Mouse (Mus musculus) layer of hippocampus, postnatal 14 days (tissue): ENCODE data around the gene Tprn. TPM values are rescaled to one million over a fixed set of nuclear protein-coding genes. Genes with fewer than 3 reads are reported as not detected.
"Not testable (repeated sequence)": the region's sequence is repeated elsewhere in the genome, so short reads cannot be mapped to it uniquely, and the experiment has no call there.

Experiments
- DNase-seq, 2 experiments: peaks; one replicate each; pipeline ENCODE4 v3.0.0; 2021 to 2022; ENCODE audit warnings: low spot score in 2 of 2, mixed read lengths in 1 of 2
- total RNA-seq, 2 experiments: library from RNA; stranded (reverse); gene quantifications; 2 replicates each; pipeline ENCODE4 v1.2.3; 2021

Tprn gene
- total RNA-seq, 2 experiments from 2014 or later, result 21.1 to 23.2 TPM

DNA sequence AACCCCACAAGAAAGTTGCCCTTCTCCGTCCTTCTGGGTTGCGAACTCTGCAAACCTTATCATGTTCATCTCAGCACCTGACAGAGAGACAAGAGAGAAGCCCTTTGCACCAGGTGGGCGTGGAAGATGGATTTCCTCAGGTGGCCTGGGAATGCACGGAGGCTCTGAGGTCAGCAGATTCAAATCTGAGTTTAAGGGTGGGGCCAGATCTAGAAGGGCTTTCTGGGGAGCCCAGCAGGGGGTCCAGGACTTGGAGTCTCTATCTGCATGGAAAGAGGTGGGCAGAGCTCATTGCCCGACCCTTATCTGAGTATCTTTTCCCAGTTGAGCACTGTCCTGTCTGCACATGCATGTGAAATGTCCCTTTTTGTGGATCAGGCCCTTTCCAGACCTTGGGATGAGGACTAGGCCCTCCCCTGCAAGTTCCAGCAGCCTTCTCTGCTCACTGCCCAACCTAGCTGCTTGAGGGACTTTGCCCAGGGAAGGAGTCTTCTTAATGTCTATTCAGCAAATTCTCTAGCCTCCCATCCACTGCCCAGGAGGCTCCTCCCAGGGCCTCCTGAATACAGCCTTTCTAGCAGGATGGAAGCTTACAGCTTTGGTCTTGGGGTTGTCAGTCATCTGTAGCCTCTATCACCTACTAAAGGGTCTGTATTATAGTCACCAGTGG is 27.7 kb upstream of the Tprn start:
- DNase-seq, result no peak

DNA sequence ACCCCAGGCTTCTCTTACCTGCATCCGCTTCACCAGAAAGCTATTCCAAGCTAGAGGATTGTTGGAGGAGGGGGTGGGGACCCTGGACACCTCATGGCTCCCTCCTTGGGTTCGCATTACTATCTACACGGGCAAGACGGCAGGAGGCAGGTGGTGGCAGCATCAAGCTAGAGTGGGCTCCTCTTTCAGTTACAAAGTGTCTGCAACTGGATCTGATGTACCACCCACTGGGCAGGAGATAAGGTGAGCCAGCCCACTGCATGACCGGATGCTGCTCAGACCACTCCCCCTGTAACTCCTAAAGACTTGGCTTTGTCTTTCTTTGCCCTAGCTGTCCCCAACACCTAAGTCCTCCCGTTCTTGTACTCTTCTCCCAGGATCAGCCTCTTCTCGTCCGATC is 25.8 kb upstream of the Tprn start, which contains the start of gene Rnf224:
TSS of gene Rnf224 (minus strand) at position 174 of the 400 bp plus-strand sequence.
- DNase-seq, result no peak

DNA sequence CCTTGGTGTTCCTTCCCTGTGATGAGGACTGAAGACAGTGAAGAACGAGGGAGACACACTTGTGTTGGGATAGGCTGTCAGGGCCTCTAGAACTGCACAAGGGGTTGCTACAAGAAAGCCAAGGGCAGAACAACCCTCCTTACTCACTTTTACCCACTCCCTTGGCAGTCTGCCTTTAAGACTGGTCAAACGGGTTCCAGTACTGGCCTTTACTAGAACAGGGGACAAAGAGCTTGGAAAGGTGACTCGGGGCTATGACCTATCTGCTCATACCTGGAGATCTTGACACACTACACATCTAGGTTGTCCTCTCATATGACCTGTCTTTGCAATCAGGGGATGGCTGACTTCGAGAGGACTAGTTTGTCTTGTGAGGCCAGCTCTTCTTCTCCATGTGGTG is 24.9 kb upstream of the Tprn start:
- DNase-seq, result no peak

DNA sequence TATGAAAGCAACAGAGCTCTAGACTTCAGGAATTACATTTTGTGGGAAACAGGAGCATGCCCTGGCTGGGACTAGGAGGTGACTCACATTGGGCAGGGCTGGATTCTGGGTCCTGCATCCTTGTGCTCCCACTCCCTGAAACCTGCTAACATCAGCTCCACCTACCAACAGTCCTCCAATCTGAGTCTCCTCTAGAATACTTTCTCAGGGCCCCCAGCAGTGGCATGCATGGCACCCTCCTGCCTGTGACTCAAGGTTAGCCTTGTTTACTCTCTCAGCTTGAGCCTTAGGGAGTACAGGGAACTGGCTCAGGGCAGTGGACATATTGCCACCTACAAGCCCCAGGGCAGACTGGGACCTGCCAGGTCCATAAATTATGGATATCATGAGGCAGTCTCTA is 24.3 kb upstream of the Tprn start:
- DNase-seq, result no peak

DNA sequence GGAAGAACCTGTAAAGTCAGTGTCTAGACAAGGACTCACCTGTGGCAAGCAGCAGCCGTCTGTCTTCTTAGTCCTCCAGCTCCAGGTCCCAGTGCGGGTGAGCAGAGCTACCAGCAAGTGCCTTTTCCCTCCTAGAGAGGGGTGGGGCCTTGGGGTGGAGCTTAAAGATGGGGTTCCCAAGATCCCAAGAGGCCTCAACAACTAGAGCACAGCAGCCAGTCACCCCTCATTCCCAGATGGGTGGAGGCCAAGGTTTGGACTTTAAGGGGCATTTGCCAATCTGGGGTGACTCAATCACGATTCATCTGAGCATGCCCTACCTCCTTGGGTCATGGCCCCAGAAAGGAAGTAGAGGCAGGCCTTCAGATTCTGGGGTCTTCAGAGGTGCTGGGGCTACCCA is 22.7 kb upstream of the Tprn start:
- no peak for DNase-seq

DNA sequence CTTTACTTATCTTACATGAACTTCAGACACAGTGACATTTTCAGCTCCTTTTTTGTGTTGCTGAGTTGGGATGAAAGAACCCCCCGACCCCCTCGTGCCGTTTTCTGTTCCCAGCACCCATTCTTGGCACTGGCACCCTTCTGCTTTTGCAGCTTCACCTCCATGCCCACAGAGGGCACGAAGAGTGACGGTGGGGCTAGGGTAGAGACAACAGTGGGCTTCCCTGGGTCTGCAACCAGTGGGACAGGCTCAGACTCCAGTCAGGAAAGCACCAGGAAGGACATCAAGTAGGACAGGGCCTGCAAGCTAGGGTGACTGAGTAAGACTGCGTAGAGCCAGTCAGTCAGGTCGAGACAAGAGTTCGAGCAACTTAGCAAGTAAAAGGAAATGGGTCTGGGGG is 22.1 kb upstream of the Tprn start:
- no peak for DNase-seq

DNA sequence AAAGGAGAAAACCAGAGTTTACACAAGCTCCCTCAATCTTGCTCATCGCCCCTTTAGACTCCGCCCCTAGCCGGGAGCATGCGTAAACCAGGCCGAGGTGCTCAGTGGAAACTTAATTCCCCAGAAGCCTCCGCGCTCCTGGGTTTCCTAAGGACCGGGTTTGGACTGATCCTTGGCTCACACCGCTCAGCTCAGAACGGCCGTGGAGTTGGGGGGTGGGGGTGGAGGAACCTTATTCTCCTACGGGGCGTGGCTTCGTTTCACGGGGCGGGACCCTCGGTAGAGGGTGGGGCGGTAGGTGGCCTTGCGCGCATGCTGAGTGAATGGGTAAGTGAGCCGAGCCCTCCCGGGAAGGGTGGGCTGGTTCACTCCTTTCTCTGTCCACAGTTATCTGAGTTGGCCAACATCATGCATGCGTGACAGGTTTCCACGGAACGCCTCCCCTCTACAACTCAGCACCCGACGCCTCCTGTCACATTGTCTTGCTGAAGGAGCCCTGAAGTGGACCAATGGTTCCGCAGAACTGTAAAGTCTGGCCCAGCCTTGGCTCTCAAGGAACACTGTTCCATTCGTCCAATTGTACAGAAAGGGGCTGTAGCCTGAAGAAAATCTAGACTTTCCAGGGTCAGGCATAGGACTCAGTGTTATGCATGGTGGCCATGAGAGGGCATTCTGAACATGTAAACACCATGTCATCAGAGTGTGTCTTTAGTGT is 21.5 kb upstream of the Tprn start:
- peak; percentile 63 to 75 for DNase-seq

DNA sequence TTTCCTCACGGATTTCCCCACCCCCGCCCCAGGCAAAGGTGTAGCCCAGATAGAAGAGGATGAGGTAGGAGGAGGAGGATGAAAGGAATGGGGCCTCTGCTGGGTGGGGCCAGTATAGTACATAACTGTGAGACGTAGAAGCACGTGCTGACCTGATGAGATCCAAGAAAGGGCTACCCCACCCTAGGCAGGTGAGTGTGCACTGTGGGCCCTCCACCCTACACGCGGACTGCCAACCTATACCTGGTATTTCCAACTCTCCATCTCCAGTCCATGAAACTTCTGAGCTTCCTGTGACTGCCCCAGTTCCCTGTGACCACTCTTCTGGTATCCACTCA is 21.0 kb upstream of the Tprn start:
- no peak for DNase-seq

DNA sequence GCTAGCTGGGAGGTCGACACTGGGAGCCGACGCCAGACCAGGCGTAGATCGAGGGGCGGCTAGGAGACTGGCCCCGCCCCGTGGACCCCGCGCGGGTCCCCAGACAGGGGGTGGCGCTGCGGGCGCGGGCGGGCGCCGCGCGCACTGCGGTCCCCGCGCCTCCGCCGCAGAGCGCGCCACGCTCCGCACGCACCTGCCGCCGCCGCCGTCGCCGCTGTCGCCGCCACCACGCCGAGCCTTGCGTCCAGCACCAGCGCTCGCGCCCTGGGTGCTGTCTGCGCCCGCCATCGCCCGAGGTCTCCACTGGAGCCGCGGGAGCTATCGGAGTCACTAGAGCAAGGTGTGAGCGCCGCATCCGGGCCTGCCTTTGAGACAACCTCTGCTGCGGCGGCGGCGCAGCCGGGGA is 20.3 kb upstream of the Tprn start, which contains the start of the genes Rnf208 and Cysrt1:
TSS of gene Rnf208 (plus strand) at position 155 of the 406 bp plus-strand sequence.
TSS of gene Cysrt1 (minus strand) at position 352 of the 406 bp plus-strand sequence.
- no peak for DNase-seq

DNA sequence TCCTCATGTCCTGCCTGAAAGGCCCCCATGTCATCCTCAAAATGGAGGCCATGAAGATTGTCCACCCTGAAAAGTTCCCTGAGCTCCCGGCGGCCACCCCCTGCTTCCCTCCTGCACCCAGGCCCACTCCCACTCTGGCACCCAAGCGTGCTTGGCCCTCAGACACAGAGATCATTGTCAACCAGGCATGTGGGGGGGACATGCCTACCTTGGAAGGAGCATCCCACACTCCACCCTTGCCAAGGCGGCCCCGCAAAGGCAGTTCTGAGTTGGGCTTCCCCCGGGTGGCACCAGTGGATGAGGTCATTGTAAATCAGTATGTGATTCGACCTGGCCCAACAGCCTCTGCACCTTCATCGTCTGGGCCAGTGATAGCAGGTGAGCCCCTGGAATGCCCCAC is 19.1 kb upstream of the Tprn start:
- no peak for DNase-seq

DNA sequence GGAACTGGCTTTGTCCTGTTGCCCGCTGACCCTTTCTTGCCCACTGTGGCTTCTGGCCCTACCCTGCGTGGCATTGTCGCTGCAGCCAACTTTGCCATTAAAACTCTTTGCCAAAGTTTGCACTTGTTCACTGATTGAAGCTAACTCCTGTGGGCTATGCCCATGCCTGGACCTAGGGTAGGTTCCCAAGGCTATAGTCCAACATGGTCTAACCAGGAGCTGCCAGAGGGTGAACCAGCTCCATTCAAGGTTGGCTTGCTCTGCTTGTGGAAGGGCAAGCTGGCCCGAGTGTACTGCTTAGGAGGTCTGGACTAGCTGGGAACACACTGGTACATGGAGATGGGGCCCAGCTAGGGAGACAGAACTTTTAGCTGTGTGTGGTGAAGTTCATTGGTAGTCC is 18.3 kb upstream of the Tprn start:
- no peak for DNase-seq

DNA sequence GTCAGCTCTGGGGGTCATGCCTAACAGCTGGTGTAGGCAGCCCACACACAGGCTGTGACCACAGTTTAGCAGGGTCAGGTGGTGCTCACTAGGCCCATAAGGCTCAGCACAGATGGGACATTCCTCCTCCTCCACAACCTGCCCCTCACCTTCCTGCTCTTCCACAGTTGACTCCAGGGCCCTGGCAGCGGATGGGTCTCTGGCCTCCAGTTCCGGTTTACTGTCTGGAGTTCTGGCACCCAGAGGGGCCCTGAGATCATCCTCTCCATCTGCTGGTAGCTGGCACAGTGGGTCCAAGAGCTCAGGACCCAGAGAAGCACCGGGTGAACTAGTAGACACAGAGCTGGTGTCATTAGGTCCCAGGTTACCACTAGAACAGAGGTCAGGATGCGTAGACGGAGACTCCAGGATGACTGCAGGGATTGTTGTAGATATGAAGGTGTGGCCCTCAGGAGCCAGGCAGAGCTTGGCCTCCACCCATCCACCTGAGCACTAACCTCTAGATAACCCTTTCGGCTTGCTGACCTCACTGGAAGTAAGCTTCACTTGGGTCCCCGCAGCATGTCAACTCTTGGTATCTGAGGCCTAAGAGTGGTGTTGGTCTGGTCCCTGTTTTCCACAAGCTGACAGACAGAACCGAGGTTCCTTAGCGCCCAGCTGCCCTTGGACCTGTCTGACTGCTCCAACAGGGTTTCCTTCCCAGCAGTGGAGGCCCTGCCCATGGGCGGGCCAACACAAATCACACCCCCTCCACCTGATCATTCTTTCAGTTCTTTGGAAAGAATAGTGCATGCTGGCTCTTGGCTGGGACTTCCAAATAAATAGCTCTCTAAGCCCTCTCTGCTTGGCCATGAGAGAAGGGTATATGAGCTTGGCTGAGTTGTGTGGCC is 16.0 kb upstream of the Tprn start, which contains the start of gene AL732309.1:
TSS of gene AL732309.1 (minus strand) at position 681 of the 890 bp plus-strand sequence.
- DNase-seq, result no peak

DNA sequence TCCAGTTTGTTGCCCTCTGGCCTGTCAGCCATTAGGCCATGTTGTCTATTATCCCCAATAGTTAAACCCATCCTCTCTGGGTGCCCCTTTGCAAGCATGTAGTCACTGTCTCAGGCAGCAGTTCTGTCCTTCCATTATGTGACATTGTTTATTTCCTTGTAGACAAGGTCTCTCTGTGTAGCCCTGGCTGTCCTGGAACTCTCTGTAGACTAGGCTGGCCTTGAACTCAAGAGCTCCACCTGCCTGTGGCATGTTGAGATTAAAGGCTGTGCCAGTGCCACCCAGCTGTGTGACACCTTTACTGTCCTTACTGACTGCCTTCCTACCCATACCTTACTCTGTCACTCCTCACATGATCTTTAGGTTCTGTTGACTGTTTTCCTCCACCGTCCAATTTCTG is 10.1 kb upstream of the Tprn start:
- DNase-seq, result no peak

DNA sequence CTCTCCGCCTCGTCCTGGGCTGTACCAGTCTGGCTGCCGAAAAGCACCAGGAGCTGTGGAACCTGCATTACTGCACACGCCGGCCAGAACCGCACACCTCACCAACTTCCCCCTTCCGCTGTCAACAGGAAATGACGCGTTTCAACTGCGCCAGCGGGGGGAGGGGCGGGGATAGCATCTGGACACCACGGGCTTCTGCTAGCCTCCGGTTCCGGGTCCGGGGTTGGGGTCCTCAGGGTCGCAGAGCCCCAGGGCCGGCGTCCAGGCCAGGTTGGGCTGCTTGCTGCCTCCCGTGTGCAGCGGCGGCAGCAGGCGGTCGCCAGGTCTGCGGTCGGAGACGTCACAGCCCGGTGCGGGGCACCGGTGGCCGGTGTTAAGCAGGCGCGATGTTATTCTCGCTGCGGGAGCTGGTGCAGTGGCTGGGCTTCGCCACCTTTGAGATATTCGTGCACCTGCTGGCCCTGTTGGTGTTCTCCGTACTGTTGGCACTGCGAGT is 7.1 kb upstream of the Tprn start, which contains the start of gene Tmem203:
TSS of gene Tmem203 (plus strand) at position 156 of the 496 bp plus-strand sequence.
- peak; percentile 80 to 87 for DNase-seq

DNA sequence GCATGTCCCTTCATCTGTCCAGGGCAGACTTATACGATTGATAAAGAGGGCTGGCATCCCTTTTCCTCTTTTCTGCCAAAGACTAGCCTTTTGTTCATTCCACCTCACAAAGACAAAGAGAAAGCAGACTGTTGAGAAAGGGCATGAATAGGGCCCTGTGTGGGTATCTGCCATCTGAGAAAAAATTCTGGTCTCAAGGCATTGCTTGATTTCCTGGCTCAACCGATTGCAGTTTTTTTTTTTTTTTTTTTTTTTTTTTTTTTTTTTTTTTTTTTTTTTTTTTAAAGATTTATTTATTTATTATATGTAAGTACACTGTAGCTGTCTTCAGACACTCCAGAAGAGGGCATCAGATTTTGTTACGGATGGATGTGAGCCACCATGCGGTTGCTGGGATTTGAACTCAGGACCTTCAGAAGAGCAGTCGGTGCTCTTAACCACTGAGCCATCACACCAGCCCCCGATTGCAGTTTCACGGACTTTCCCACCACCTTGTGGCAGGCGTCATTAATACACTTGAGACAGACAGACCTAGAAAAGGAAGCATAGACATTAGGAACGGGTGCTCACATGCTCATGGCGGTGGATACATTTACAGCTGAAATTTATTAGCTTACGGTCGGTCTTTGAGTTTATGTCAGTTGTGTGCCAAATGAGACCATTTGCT is 5.8 kb upstream of the Tprn start:
- DNase-seq, result peak in 1 of 2 experiments; percentile 43

DNA sequence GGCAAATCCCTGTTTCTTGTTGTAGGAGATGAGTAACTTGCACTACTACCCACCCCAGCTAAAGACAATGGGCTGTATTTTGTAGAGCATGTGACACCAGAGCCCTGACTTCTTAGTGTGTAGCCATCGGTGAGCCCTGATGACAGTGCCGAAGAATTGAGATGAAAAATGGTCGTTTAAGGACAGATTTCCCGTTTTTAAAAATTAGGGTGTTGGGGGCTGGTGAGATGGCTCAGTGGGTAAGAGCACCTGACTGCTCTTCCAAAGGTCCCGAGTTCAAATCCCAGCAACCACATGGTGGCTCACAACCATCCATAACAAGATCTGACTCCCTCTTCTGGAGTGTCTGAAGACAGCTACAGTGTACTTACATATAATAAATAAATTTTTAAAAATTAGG is 5.2 kb upstream of the Tprn start:
- DNase-seq, result not testable (repeated sequence)

DNA sequence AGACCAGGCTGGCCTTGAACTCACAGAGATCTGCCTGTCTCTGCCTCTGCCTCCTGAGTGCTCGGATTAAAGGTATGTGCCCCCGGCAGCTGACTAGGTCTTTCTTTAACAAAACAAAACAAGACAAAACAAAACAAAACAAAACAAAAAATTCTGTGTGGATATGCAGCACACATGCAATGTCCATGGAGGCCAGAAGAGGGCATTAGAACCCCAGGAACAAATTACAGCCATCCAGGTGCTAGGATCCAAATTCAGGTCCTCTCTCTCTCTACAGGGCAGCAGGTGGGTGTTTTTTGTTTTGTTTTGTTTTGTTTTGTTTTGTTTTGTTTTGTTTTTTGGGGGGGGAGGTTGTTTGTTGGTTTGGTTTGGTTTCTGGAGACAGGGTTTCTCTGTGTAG is 3.5 kb upstream of the Tprn start:
- no peak for DNase-seq

DNA sequence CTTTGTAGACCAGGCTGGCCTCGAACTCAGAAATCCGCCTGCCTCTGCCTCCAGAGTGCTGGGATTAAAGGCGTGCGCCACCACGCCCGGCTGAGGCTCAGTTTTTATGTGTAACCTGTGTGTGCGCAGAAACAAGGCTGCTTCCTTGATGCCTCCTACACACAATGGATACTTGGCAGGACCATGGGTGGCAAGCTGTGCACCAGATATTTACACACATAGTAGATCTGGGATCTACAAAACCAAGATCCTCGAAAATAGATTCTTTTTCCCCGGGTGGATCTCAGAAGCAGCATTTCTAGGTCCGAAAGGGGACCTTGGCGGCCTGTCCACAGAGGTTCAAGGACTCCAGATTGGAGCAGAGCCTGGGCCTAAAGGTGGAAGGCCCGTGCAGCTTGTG is 548 bp upstream of the Tprn start:
- DNase-seq, result peak in 1 of 2 experiments; percentile 53

DNA sequence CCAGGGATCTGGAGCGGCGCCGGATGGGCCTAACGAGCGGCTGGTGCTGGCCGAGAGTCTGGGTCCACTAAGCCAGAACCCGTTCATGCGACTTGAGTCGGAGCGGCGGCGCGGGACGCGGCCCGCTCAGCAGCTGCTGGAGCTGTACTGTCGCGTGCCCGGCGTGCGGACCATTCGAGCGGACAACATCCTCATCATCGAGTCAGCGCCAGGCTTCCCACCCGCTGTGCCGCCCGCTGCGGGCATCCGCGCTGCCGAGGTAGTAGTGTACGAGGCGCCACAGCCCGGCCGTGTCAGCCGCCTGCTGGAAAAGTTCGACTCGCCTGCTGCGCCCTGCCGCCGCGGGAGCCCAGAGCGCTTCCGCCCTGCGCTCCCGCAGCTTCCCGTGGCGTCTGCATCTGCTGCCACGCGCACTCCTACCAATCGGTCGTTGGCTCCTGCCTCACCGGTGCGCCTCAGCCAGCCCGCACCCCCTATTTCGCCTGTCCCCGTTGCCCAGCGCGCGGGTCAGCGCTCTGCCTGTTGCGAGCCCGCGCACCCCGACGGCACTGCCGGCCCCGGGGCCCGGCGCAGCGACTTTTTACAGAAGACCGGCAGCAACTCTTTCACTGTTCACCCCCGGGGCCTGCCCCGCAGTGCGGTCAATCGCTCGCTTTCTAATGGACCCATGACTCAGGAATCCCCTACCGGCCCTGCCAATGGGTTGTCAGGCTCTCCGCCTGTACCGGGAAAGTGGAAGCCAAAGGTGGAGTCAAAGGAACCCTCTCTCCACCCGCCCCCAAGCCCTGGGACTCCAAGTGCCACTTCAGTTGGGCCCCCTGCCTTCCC is 591 bp downstream of the Tprn start:
- DNase-seq, result no peak
